Mouse (Mus musculus): ENCODE measurements around the gene Fam240a. TPM values are rescaled to one million over a fixed set of nuclear protein-coding genes. Genes with fewer than 3 reads are reported as not detected.
A peak's percentile ranks its signal among the peaks of the same experiment; 100 is the strongest.

The Fam240a gene
- total and polyA plus RNA-seq, 3 experiments = not detected

GRCm38 (mm10) chr9:110874660-110875191 lies 41.9 kb downstream of the Fam240a start:
- Histone ChIP-seq H3K27ac (ENCODE audit: control insufficient read depth, low read depth, low read length) (no peak overlapping the region), H3K9ac (ENCODE audit: control insufficient read depth, low read depth, low read length, poor library complexity, severe bottlenecking) (no peak overlapping the region), H3K79me2 (ENCODE audit: control insufficient read depth, insufficient read depth, low read length, poor library complexity) (no peaks in the 10 kb centered on the region), H3K36me3 (ENCODE audit: control insufficient read depth in 1 of 2, insufficient read depth in 2 of 2, low read length in 2 of 2) (no peaks in the 10 kb centered on the region), H3K4me3 (ENCODE audit: control insufficient read depth in 1 of 2, insufficient read depth in 1 of 2, low read depth in 2 of 2, low read length in 2 of 2) (no peak overlapping the region), H3K4me1 (ENCODE audit: control insufficient read depth in 1 of 2, insufficient read depth in 2 of 2, low read length in 2 of 2) (no peaks in the 10 kb centered on the region), H3K27me3 (ENCODE audit: control insufficient read depth in 1 of 2, insufficient read depth in 2 of 2, low read length in 2 of 2) (no peaks in the 10 kb centered on the region), H3K9me3 (replicated peaks; ENCODE audit: insufficient read depth, low read length) (no peaks in the 10 kb centered on the region)
- TF ChIP-seq ZNF384 (IDR thresholded peaks at IDR 0.05; ENCODE audit: low read depth, low read length) = no peak
- TF ChIP-seq MAX (IDR thresholded peaks at IDR 0.05; ENCODE audit: low read length) = no peak
- DNase-seq (ENCODE audit: low read depth, low spot score) = no peak

GRCm38 (mm10) chr9:110873681-110874659 lies 42.7 kb downstream of the Fam240a start:
- no peaks in the 10 kb centered on the region for H3K79me2 ChIP-seq (ENCODE audit: control insufficient read depth, insufficient read depth, low read length, poor library complexity)
- H3K4me1 ChIP-seq (ENCODE audit: control insufficient read depth in 1 of 2, insufficient read depth in 2 of 2, low read length in 2 of 2) = no peaks in the 10 kb centered on the region
- no peak overlapping the region for H3K9ac ChIP-seq (ENCODE audit: control insufficient read depth, low read depth, low read length, poor library complexity, severe bottlenecking)
- H3K27ac ChIP-seq (ENCODE audit: control insufficient read depth, low read depth, low read length) = no peak overlapping the region
- DNase-seq (ENCODE audit: low read depth, low spot score) = no peak
- H3K27me3 ChIP-seq (ENCODE audit: control insufficient read depth in 1 of 2, insufficient read depth in 2 of 2, low read length in 2 of 2) = no peaks in the 10 kb centered on the region
- TF ChIP-seq MAX (IDR thresholded peaks at IDR 0.05; ENCODE audit: low read length) (no peak), SIN3A (IDR thresholded peaks at IDR 0.05; ENCODE audit: low read length) (no peak), BHLHE40 (IDR thresholded peaks at IDR 0.05; ENCODE audit: borderline replicate concordance, low read depth, low read length) (no peak), ZMIZ1 (IDR thresholded peaks at IDR 0.05; ENCODE audit: low read depth, low read length) (no peak), MAFK (IDR thresholded peaks at IDR 0.05; ENCODE audit: borderline replicate concordance, low read depth, low read length) (no peak)
- no peaks in the 10 kb centered on the region for H3K9me3 ChIP-seq (replicated peaks; ENCODE audit: insufficient read depth, low read length)
- H3K4me3 ChIP-seq (ENCODE audit: control insufficient read depth in 1 of 2, insufficient read depth in 1 of 2, low read depth in 2 of 2, low read length in 2 of 2) = no peak overlapping the region
- H3K36me3 ChIP-seq (ENCODE audit: control insufficient read depth in 1 of 2, insufficient read depth in 2 of 2, low read length in 2 of 2) = no peaks in the 10 kb centered on the region

GRCm38 (mm10) chr9:110871030-110871429 lies 45.6 kb downstream of the Fam240a start:
- no peak overlapping the region for H3K27ac ChIP-seq (ENCODE audit: control insufficient read depth, low read depth, low read length)
- no peaks in the 10 kb centered on the region for H3K36me3 ChIP-seq (ENCODE audit: control insufficient read depth in 1 of 2, insufficient read depth in 2 of 2, low read length in 2 of 2)
- TF ChIP-seq GATA1 (IDR thresholded peaks at IDR 0.05; ENCODE audit: low read depth, low read length) (no peak), MAFK (IDR thresholded peaks at IDR 0.05; ENCODE audit: borderline replicate concordance, low read depth, low read length) (no peak), MYB (IDR thresholded peaks at IDR 0.05; ENCODE audit: low read depth, low read length) (no peak), RAD21 (IDR thresholded peaks at IDR 0.05; ENCODE audit: low read depth, low read length) (peak; percentile 74), MXI1 (IDR thresholded peaks at IDR 0.05; ENCODE audit: low read depth, low read length) (no peak), SMC3 (IDR thresholded peaks at IDR 0.05; ENCODE audit: low read depth, low read length) (peak; percentile 67), ZC3H11A (IDR thresholded peaks at IDR 0.05; ENCODE audit: low read depth, low read length) (peak; percentile 54), CTCF (IDR thresholded peaks at IDR 0.05 in 2 of 3, conservative IDR thresholded peaks at IDR 0.05 in 1 of 3; ENCODE audit: control insufficient read depth in 1 of 3, insufficient read depth in 1 of 3, low read depth in 2 of 3, low read length in 3 of 3, poor library complexity in 1 of 3, severe bottlenecking in 1 of 3) (peak; percentile 65 to 80 (median 80)), NRF1 (IDR thresholded peaks at IDR 0.05; ENCODE audit: insufficient read depth, low read depth, low read length, poor library complexity, severe bottlenecking) (no peak)
- H3K79me2 ChIP-seq (ENCODE audit: control insufficient read depth, insufficient read depth, low read length, poor library complexity) = no peaks in the 10 kb centered on the region
- H3K4me3 ChIP-seq (ENCODE audit: control insufficient read depth in 1 of 2, insufficient read depth in 1 of 2, low read depth in 2 of 2, low read length in 2 of 2) = no peak overlapping the region
- H3K9ac ChIP-seq (ENCODE audit: control insufficient read depth, low read depth, low read length, poor library complexity, severe bottlenecking) = no peak overlapping the region
- H3K27me3 ChIP-seq (ENCODE audit: control insufficient read depth in 1 of 2, insufficient read depth in 2 of 2, low read length in 2 of 2) = no peaks in the 10 kb centered on the region
- H3K9me3 ChIP-seq (replicated peaks; ENCODE audit: insufficient read depth, low read length) = no peaks in the 10 kb centered on the region
- no peaks in the 10 kb centered on the region for H3K4me1 ChIP-seq (ENCODE audit: control insufficient read depth in 1 of 2, insufficient read depth in 2 of 2, low read length in 2 of 2)
- peak; percentile 37 for DNase-seq (ENCODE audit: low read depth, low spot score)

All from MEL (cell line).